8 mouse cellular contexts compared by ENCODE assay signal in the genomic region with DNA sequence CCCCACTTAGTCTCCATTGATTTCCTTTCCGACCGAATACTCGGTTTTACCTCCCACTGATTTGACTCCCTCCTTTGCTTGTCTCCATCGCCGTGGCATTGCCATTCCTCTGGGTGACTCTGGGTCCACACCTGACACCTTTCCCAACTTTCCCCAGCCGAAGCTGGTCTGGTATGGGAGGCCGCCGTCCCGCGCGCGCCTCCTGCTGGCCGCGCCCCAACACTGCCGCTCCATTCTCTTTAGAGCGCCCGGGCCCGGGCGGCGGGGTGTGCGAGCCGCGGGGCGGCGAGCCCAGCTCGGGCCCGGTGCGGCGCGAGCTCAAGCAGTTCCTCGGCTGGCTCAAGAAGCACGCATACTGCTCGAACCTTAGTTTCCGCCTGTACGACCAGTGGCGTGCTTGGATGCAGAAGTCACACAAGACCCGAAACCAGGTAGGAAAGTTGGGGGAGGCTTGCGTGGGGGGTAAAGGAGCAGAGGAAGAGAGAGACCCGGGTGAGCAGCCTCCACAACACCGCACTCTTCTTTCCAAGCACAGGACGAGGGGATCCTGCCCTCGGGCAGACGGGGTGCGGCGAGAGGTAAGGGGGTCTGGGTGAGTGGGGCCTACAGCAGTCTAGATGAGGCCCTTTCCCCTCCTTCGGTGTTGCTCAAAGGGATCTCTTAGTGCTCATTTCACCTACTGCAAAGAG. TPM values are rescaled to one million over a fixed set of nuclear protein-coding genes. Genes with fewer than 3 reads are reported as not detected.
DNase-seq lines count a peak whose midpoint lies in the region; ATAC-seq lines count a peak whose summit lies in the region.

No protein-coding gene starts in this region.

- no peak overlapping the region for H3K9ac ChIP-seq in hindbrain, embryonic 16.5 days (ENCODE audit: low read depth, low read length)
- H3K9ac ChIP-seq in liver, embryonic 11.5 days (ENCODE audit: low read depth, low read length), result no peak overlapping the region
- H3K9ac ChIP-seq in neural tube, embryonic 11.5 days (ENCODE audit: low read length), result no peak overlapping the region

- H3K27me3 ChIP-seq in hindbrain, embryonic 16.5 days (replicated peaks; ENCODE audit: control insufficient read depth, insufficient read depth, low read length), result peaks cover 47% of the 10 kb centered on the region
- peaks cover 50% of the 10 kb centered on the region for H3K27me3 ChIP-seq in liver, embryonic 11.5 days (replicated peaks; ENCODE audit: control insufficient read depth, insufficient read depth, low read length)
- H3K27me3 ChIP-seq in neural tube, embryonic 11.5 days (ENCODE audit: control insufficient read depth, insufficient read depth, low read length), result peaks cover 55% of the 10 kb centered on the region

- peak; percentile 59 to 69 for DNase-seq in right cerebral cortex, postnatal 10 days (ENCODE audit: low spot score in 2 of 2)
- no peak for DNase-seq in right cerebral cortex, postnatal 36 days (ENCODE audit: low spot score in 2 of 2)
- DNase-seq in cerebellum, adult 8-10 months, result peak; percentile 76
- peak; percentile 72 for DNase-seq in gastrocnemius, adult 18-20 months (ENCODE audit: low spot score)
- peak; percentile 83 for DNase-seq in liver, embryonic 11.5 days (ENCODE audit: low spot score)
- peak; percentile 84 for DNase-seq in neural tube, embryonic 11.5 days (ENCODE audit: low spot score)
- peak; percentile 75 for DNase-seq in thymus, postnatal 14 days

- H3K4me3 ChIP-seq in hindbrain, embryonic 16.5 days (ENCODE audit: low read length), result no peak overlapping the region
- no peak overlapping the region; the same call in 1 of the 2 replicates for H3K4me3 ChIP-seq in liver, embryonic 11.5 days (ENCODE audit: low read depth, low read length)
- 0 out of 2 replicates have a peak overlapping the region, but pooled peaks have one; percentile 6 for H3K4me3 ChIP-seq in neural tube, embryonic 11.5 days (ENCODE audit: low read depth, low read length)

- 14% methylated on average over 46 of the region's 46 CpGs for WGBS in hindbrain, embryonic 16.5 days
- 17% methylated on average over 46 of the region's 46 CpGs for WGBS in liver, embryonic 11.5 days
- WGBS in neural tube, embryonic 11.5 days, result 11% methylated on average over 46 of the region's 46 CpGs

- no peak for ATAC-seq in hindbrain, embryonic 16.5 days
- ATAC-seq in liver, embryonic 11.5 days (replicated peaks; ENCODE audit: low FRiP score), result no peak
- no peak for ATAC-seq in neural tube, embryonic 11.5 days (ENCODE audit: insufficient read depth, low FRiP score, low TSS enrichment)

- H3K36me3 ChIP-seq in hindbrain, embryonic 16.5 days (ENCODE audit: control insufficient read depth, insufficient read depth, low read length), result peaks cover 6% of the 10 kb centered on the region
- H3K36me3 ChIP-seq in liver, embryonic 11.5 days (ENCODE audit: control insufficient read depth, insufficient read depth, low read length), result peaks cover 10% of the 10 kb centered on the region
- peaks cover 10% of the 10 kb centered on the region for H3K36me3 ChIP-seq in neural tube, embryonic 11.5 days (ENCODE audit: control insufficient read depth, insufficient read depth, low read length)

- no peaks in the 10 kb centered on the region for H3K9me3 ChIP-seq in hindbrain, embryonic 16.5 days (ENCODE audit: control insufficient read depth, low read length)
- no peaks in the 10 kb centered on the region for H3K9me3 ChIP-seq in liver, embryonic 11.5 days (ENCODE audit: control insufficient read depth, low read length)
- no peaks in the 10 kb centered on the region for H3K9me3 ChIP-seq in neural tube, embryonic 11.5 days (ENCODE audit: control insufficient read depth, low read length)

- H3K4me2 ChIP-seq in hindbrain, embryonic 16.5 days (ENCODE audit: low read length), result peak overlapping the region; percentile 5; the same call in 1 of the 2 replicates
- peak overlapping the region; percentile 82 for H3K4me2 ChIP-seq in liver, embryonic 11.5 days
- no peak overlapping the region for H3K4me2 ChIP-seq in neural tube, embryonic 11.5 days (ENCODE audit: low read depth)

- H3K4me1 ChIP-seq in hindbrain, embryonic 16.5 days (ENCODE audit: control insufficient read depth, insufficient read depth, low read depth, low read length), result peaks cover 37% of the 10 kb centered on the region
- peaks cover 50% of the 10 kb centered on the region for H3K4me1 ChIP-seq in liver, embryonic 11.5 days (replicated peaks; ENCODE audit: control insufficient read depth, insufficient read depth, low read length)
- peaks cover 11% of the 10 kb centered on the region for H3K4me1 ChIP-seq in neural tube, embryonic 11.5 days (ENCODE audit: control insufficient read depth, insufficient read depth, low read length)

- no peak overlapping the region for H3K27ac ChIP-seq in hindbrain, embryonic 16.5 days (ENCODE audit: low read depth, low read length)
- no peak overlapping the region for H3K27ac ChIP-seq in liver, embryonic 11.5 days (ENCODE audit: low read depth, low read length)
- no peak overlapping the region for H3K27ac ChIP-seq in neural tube, embryonic 11.5 days (ENCODE audit: low read depth, low read length)

RNA-seq across cellular contexts. Expression of a gene that starts 3.3 kb away (rescaled TPM):
- total RNA-seq in gastrocnemius, adult 18-20 months (2021), result 100 to 1,000 TPM; 170 TPM
- 173 and 192 TPM in 2 replicates for polyA plus RNA-seq in hindbrain, embryonic 16.5 days (2015; fragmentation: Nextera tagmentation; extraction: Ambion mirVana)
- polyA plus RNA-seq in liver, embryonic 11.5 days (2014; fragmentation: Nextera tagmentation; extraction: Ambion mirVana), result 113 and 120 TPM in 2 replicates
- 118 and 132 TPM in 2 replicates for polyA plus RNA-seq in neural tube, embryonic 11.5 days (2014; fragmentation: Nextera tagmentation; extraction: Ambion mirVana)

RNA-seq across cellular contexts. Expression of a gene that starts 7.4 kb away (rescaled TPM):
- 100 to 1,000 TPM; 841 to 913 TPM for total RNA-seq in gastrocnemius, adult 18-20 months (2021)
- polyA plus RNA-seq in hindbrain, embryonic 16.5 days (2015; fragmentation: Nextera tagmentation; extraction: Ambion mirVana), result 576 and 598 TPM in 2 replicates
- polyA plus RNA-seq in liver, embryonic 11.5 days (2014; fragmentation: Nextera tagmentation; extraction: Ambion mirVana), result 1,024 and 1,077 TPM in 2 replicates
- polyA plus RNA-seq in neural tube, embryonic 11.5 days (2014; fragmentation: Nextera tagmentation; extraction: Ambion mirVana), result 809 and 814 TPM in 2 replicates

RNA-seq across cellular contexts. Expression of a gene that starts 10.2 kb away (rescaled TPM):
- 1 to 10 TPM; 2.8 to 2.9 TPM for total RNA-seq in gastrocnemius, adult 18-20 months (2021)
- 9.3 and 15.5 TPM in 2 replicates for polyA plus RNA-seq in hindbrain, embryonic 16.5 days (2015; fragmentation: Nextera tagmentation; extraction: Ambion mirVana)
- polyA plus RNA-seq in liver, embryonic 11.5 days (2014; fragmentation: Nextera tagmentation; extraction: Ambion mirVana), result 3.8 and 5.4 TPM in 2 replicates
- 3.4 and 3.7 TPM in 2 replicates for polyA plus RNA-seq in neural tube, embryonic 11.5 days (2014; fragmentation: Nextera tagmentation; extraction: Ambion mirVana)

RNA-seq across cellular contexts. Expression of a gene that starts 16.0 kb away (rescaled TPM):
- total RNA-seq in gastrocnemius, adult 18-20 months (2021), result not detected
- polyA plus RNA-seq in hindbrain, embryonic 16.5 days (2015; fragmentation: Nextera tagmentation; extraction: Ambion mirVana), result 164 and 190 TPM in 2 replicates
- polyA plus RNA-seq in liver, embryonic 11.5 days (2014; fragmentation: Nextera tagmentation; extraction: Ambion mirVana), result 0.87 and 1.1 TPM in 2 replicates
- polyA plus RNA-seq in neural tube, embryonic 11.5 days (2014; fragmentation: Nextera tagmentation; extraction: Ambion mirVana), result 19.3 and 20.7 TPM in 2 replicates

RNA-seq across cellular contexts. Expression of a gene that starts 24.3 kb away (rescaled TPM):
- total RNA-seq in gastrocnemius, adult 18-20 months (2021), result 100 to 1,000 TPM; 103 to 105 TPM
- 429 and 441 TPM in 2 replicates for polyA plus RNA-seq in hindbrain, embryonic 16.5 days (2015; fragmentation: Nextera tagmentation; extraction: Ambion mirVana)
- 261 and 285 TPM in 2 replicates for polyA plus RNA-seq in liver, embryonic 11.5 days (2014; fragmentation: Nextera tagmentation; extraction: Ambion mirVana)
- 243 and 252 TPM in 2 replicates for polyA plus RNA-seq in neural tube, embryonic 11.5 days (2014; fragmentation: Nextera tagmentation; extraction: Ambion mirVana)

Comparison
In these comparisons a context has a peak if more than half of its experiments do, and no peak if none do; other contexts are left out.
1. DNase-seq: peak in right cerebral cortex, postnatal 10 days (2 of 2), cerebellum, adult 8-10 months (single experiment), gastrocnemius, adult 18-20 months (single experiment), liver, embryonic 11.5 days (single experiment), neural tube, embryonic 11.5 days (single experiment) and thymus, postnatal 14 days (single experiment); none in right cerebral cortex, postnatal 36 days (0 of 2).